Mouse (Mus musculus) neural tube, embryonic 15.5 days (tissue): ENCODE results near the gene Npepps. TPM values are rescaled to one million over a fixed set of nuclear protein-coding genes. Genes with fewer than 3 reads are reported as not detected.
"Not testable (repeated sequence)": the region's sequence is repeated elsewhere in the genome, so short reads cannot be mapped to it uniquely, and the experiment has no call there.

Experiments used
- ATAC-seq: fragments of 200-750 bp; cut with Nextera tagmentation; 2 replicates; pipeline ENCODE4 v1.8.0; 2017; ENCODE audit warnings: mild to moderate bottlenecking, moderate TSS enrichment, moderate library complexity; ENCODE audit not compliant: low FRiP score
- H3K27ac ChIP-seq: fragments of 300-500 bp; sonication (generic); replicated peaks from 2 replicates; pipeline ENCODE4 v1.5.1; 2015; ENCODE audit warnings: mild to moderate bottlenecking, inconsistent platforms
- H3K27me3 ChIP-seq: fragments of 300-500 bp; sonication (generic); replicated peaks from 2 replicates; pipeline ENCODE4 v1.6.1; 2015; ENCODE audit warnings: inconsistent platforms
- H3K36me3 ChIP-seq: fragments of 300-500 bp; sonication (generic); 2 replicates; pipeline ENCODE4 v1.6.1; 2015; ENCODE audit warnings: inconsistent platforms
- H3K4me1 ChIP-seq: fragments of 300-500 bp; sonication (generic); 2 replicates; pipeline ENCODE4 v1.6.1; 2015; ENCODE audit warnings: inconsistent platforms
- H3K4me2 ChIP-seq: fragments of 300-500 bp; sonication (generic); 2 replicates; pipeline ENCODE4 v1.6.1; 2015; ENCODE audit warnings: inconsistent platforms, mild to moderate bottlenecking, moderate library complexity
- H3K4me3 ChIP-seq: fragments of 300-500 bp; sonication (generic); replicated peaks from 2 replicates; pipeline ENCODE4 v1.5.1; 2015; ENCODE audit warnings: mild to moderate bottlenecking, inconsistent platforms
- H3K9ac ChIP-seq: fragments of 300-500 bp; sonication (generic); replicated peaks from 2 replicates; pipeline ENCODE4 v1.6.1; 2015; ENCODE audit warnings: mild to moderate bottlenecking, inconsistent platforms
- H3K9me3 ChIP-seq: fragments of 300-500 bp; sonication (generic); replicated peaks from 2 replicates; pipeline ENCODE4 v1.6.1; 2016; ENCODE audit warnings: inconsistent platforms
- WGBS: fragments of 180-500 bp; shearing (Covaris S2); methylation state at CpG from one replicate; pipeline ENCODE4 v1.1.7; 2015; ENCODE audit warnings: mixed read lengths; 5-methylcytosine and 5-hydroxymethylcytosine counted together
- polyA plus RNA-seq: library from polyadenylated mRNA; unstranded; fragments of >200 nt; fragmentation: Nextera tagmentation; extraction: Ambion mirVana; gene quantifications from 2 replicates; pipeline ENCODE4 v1.2.1, GENCODE M21; 2015

The Npepps gene
- 136 and 145 TPM in 2 replicates for polyA plus RNA-seq

DNA sequence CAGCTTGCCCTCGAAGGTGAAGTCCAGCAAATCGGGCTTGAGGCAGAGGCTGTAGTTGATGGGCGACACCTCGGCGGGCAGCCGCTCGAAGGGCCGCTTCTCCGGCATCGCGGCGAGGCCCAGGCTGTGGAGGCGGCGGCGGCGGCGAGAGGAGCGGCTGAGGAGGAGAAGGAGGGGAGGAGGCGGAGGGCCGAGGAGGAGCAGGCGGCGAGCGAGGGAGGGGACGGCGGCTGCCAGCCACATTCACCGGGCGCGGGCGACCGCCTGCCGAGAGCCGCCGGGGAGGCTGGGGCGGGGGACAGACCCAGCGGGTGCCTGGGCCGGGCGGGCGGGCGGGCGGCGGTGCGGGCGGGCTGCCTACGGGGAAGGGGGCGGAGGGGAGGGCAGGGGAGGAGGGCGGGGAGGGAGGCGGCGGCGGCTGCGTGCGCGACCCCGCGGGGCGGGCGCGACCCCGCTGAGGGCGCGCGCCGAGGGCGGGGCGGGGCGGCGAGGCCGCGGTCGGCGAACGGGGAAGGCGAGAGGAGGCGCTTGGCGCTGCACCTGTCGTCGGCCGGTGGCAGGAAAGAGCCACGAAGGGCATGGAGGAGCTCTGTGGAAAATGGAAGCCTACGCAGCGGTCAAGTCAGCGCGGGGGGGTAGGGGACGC, at the start of gene Npepps:
Gene Npepps, minus strand, starts transcription at position 423 of the 646 bp plus-strand sequence.
- no peaks in the 10 kb centered on the region for H3K9me3 ChIP-seq
- peak within 1 kb of the TSS; percentile 96 for H3K9ac ChIP-seq
- H3K4me1 ChIP-seq = peaks cover 29% of the 10 kb centered on the region
- ATAC-seq = peak; percentile 80
- under 1% methylated on average over 46 of the region's 83 CpGs for WGBS
- H3K4me3 ChIP-seq = peak within 1 kb of the TSS; percentile 100
- H3K27me3 ChIP-seq = no peaks in the 10 kb centered on the region
- peak within 1 kb of the TSS; percentile 64 for H3K4me2 ChIP-seq
- H3K27ac ChIP-seq = peak within 1 kb of the TSS; percentile 97
- no peaks in the 10 kb centered on the region for H3K36me3 ChIP-seq

DNA sequence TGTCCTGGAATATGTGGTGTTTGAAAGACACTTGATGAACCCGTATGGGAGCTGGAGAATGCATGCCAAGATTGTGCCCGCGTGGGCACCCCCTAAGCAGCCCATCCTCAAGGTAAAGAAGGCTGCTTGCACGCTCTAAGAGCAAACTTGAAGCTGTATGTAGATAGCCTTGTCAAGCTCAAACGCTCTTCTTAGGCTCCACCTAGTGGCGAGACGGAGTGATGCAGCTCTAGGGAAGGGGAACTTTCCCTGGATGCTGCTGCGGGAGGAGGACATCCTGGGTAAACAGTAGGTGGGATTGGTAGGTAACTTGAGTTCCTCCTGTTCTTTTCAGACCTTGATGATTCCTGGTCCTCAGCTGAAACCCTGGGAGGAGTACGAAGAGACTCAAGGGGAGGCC, 47.7 kb upstream of the Npepps start:
- ATAC-seq = no peak
- Histone ChIP-seq H3K4me2 (no peak overlapping the region), H3K9me3 (no peaks in the 10 kb centered on the region), H3K4me1 (peaks cover 3% of the 10 kb centered on the region; the same call in 1 of the 2 replicates), H3K9ac (no peak overlapping the region), H3K27me3 (no peaks in the 10 kb centered on the region), H3K27ac (no peak overlapping the region), H3K4me3 (no peak overlapping the region), H3K36me3 (peaks cover 55% of the 10 kb centered on the region)
- WGBS = 25% methylated on average over 9 of the region's 9 CpGs

GRCm38 (mm10) chr11:97325224-97325623, 44.8 kb upstream of the Npepps start:
- WGBS = 88% methylated on average over 1 of the region's 1 CpGs
- no peak overlapping the region for H3K4me3 ChIP-seq
- no peak for ATAC-seq
- no peak overlapping the region for H3K4me2 ChIP-seq
- H3K27me3 ChIP-seq = no peaks in the 10 kb centered on the region
- no peak overlapping the region for H3K27ac ChIP-seq
- H3K4me1 ChIP-seq = no peaks in the 10 kb centered on the region
- H3K36me3 ChIP-seq = peaks cover 58% of the 10 kb centered on the region
- H3K9ac ChIP-seq = no peak overlapping the region
- no peaks in the 10 kb centered on the region for H3K9me3 ChIP-seq

DNA sequence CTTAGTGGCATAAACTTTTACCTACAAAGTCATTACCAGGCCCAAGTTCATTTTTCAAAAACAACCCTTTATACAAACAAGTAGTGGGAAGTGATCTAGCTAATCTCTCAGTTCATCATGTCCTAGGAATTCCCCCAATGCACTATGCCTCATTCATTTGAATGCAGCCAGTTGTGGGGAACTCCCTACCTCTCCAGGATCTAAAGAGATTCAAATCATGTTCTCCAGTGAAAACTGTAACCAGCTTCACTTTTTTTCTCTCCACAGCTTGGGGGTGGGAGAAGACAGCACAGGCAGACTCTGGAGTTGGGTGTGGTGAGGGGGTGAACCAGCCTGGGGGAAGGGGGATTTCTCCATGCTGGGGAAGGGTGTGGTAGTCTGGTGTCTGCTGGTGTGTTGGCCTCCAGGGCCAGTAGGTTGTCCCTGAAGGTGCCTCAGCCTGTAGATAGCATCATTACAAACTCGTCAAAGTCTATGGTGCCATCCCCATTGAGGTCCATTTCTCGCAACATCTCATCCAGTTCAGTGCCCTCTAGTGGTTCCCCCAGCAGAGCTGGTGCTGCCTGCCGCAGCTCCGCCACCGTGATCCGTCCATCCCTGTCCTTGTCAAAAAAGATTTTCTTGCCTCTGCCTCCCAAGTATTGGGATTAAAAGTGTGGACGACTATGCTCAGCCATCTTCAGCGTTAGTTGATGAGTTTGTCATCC, 41.6 kb upstream of the Npepps start:
- not testable (repeated sequence) for H3K9ac ChIP-seq, H3K4me3 ChIP-seq, H3K4me2 ChIP-seq, H3K27ac ChIP-seq, H3K9me3 ChIP-seq, ATAC-seq, H3K4me1 ChIP-seq, H3K27me3 ChIP-seq
- peaks cover 40% of the 10 kb centered on the region for H3K36me3 ChIP-seq
- WGBS = 79% methylated on average over 8 of the region's 8 CpGs

GRCm38 (mm10) chr11:97321197-97321596, 40.8 kb upstream of the Npepps start:
- peaks cover 7% of the 10 kb centered on the region for H3K4me1 ChIP-seq
- H3K4me3 ChIP-seq = no peak overlapping the region
- H3K27me3 ChIP-seq = no peaks in the 10 kb centered on the region
- WGBS = 91% methylated on average over 8 of the region's 8 CpGs
- no peak for ATAC-seq
- no peak overlapping the region for H3K27ac ChIP-seq
- no peak overlapping the region for H3K4me2 ChIP-seq
- H3K9me3 ChIP-seq = no peaks in the 10 kb centered on the region
- H3K36me3 ChIP-seq = peaks cover 31% of the 10 kb centered on the region
- no peak overlapping the region for H3K9ac ChIP-seq

- Histone ChIP-seq H3K27ac (peak within 1 kb of the TSS; percentile 83), H3K9me3 (no peaks in the 10 kb centered on the region), H3K4me1 (peaks cover 21% of the 10 kb centered on the region), H3K27me3 (no peaks in the 10 kb centered on the region), H3K4me3 (peak within 1 kb of the TSS; percentile 56), H3K4me2 (peak within 1 kb of the TSS; percentile 59), H3K36me3 (0 out of 2 replicates have a peak, but pooled peaks cover 3% of the 10 kb centered on the region), H3K9ac (peak within 1 kb of the TSS; percentile 61)
- WGBS = under 1% methylated on average over 50 of the region's 50 CpGs
- peak; percentile 95 for ATAC-seq
These were observed 35.4 kb upstream of the Npepps start, which contains the start of gene Mrpl45 for GRCm38 (mm10) chr11:97315504-97316503. Gene Mrpl45 (plus strand): TSS chr11:97315716.

GRCm38 (mm10) chr11:97314751-97315503, 34.5 kb upstream of the Npepps start:
- Histone ChIP-seq H3K27me3 (no peaks in the 10 kb centered on the region), H3K4me2 (peak overlapping the region; percentile 59), H3K9ac (peak overlapping the region; percentile 36; the same call in 1 of the 2 replicates), H3K27ac (peak overlapping the region; percentile 70), H3K4me3 (peak overlapping the region; percentile 56), H3K4me1 (peaks cover 29% of the 10 kb centered on the region), H3K9me3 (no peaks in the 10 kb centered on the region), H3K36me3 (0 out of 2 replicates have a peak, but pooled peaks cover 3% of the 10 kb centered on the region)
- WGBS = 49% methylated on average over 8 of the region's 8 CpGs
- ATAC-seq = no peak

DNA sequence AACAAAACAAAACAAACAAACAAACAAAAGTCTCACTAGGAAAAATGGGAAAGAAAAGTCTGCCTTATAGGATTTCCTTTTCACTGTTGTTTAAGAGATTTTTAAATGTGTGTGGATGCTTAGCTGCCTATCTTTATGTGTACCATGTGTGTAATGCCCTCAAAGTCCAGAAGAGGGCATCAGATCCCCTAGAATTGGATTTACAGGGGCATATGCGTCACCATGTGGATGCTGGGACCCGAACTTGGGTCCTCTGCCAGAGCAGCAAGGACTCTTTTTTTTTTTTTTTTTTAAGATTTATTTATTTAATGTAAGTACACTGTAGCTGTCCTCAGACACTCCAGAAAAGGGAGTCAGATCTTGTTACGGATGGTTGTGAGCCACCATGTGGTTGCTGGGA, 33.7 kb upstream of the Npepps start:
- 94% methylated on average over 3 of the region's 3 CpGs for WGBS
- Histone ChIP-seq H3K9ac (no peak overlapping the region), H3K4me2 (no peak overlapping the region), H3K4me1 (peaks cover 37% of the 10 kb centered on the region), H3K9me3 (no peaks in the 10 kb centered on the region), H3K36me3 (0 out of 2 replicates have a peak, but pooled peaks cover 2% of the 10 kb centered on the region), H3K27me3 (no peaks in the 10 kb centered on the region), H3K27ac (no peak overlapping the region), H3K4me3 (no peak overlapping the region)
- ATAC-seq = no peak

DNA sequence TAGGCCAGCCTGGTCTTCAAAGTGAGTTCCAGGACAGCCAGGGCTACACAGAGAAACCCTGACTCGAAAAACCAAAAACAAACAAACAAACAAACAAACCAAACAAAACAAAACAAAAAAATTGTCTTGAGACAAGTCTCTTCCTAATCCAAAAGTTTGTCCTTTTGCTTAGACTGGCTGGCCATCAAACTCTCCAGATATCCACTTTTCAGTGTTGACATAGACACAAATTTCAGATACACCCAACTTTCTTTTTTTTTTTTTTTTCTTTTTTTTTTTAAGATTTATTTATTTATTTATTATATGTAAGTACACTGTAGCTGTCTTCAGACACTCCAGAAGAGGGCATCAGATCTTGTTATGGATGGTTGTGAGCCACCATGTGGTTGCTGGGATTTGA, 32.4 kb upstream of the Npepps start:
- WGBS = 80% methylated on average over 1 of the region's 1 CpGs
- H3K36me3 ChIP-seq, H3K4me3 ChIP-seq, H3K27me3 ChIP-seq, H3K4me2 ChIP-seq, H3K27ac ChIP-seq, ATAC-seq, H3K9ac ChIP-seq, H3K9me3 ChIP-seq: not testable (repeated sequence)
- H3K4me1 ChIP-seq = peaks cover 38% of the 10 kb centered on the region

GRCm38 (mm10) chr11:97310895-97311631, 30.6 kb upstream of the Npepps start:
- no peak for ATAC-seq
- Histone ChIP-seq H3K9ac (0 out of 2 replicates have a peak overlapping the region, but pooled peaks have one; percentile 17), H3K9me3 (no peaks in the 10 kb centered on the region), H3K27me3 (no peaks in the 10 kb centered on the region), H3K36me3 (no peaks in the 10 kb centered on the region), H3K4me3 (peak overlapping the region; percentile 14), H3K4me2 (peak overlapping the region; percentile 64), H3K4me1 (peaks cover 29% of the 10 kb centered on the region), H3K27ac (peak overlapping the region; percentile 29; the same call in 1 of the 2 replicates)
- 8% methylated on average over 18 of the region's 18 CpGs for WGBS
